Mouse (Mus musculus) left cerebral cortex, adult 18-20 months (tissue): ENCODE measurements around the gene Gm17267. TPM values are rescaled to one million over a fixed set of nuclear protein-coding genes. Genes with fewer than 3 reads are reported as not detected.
"Not testable (repeated sequence)": the region's sequence is repeated elsewhere in the genome, so short reads cannot be mapped to it uniquely, and the experiment has no call there.

ENCODE experiments used
- DNase-seq, 2 experiments: peaks; one replicate each; pipeline ENCODE4 v3.0.0; 2021 to 2022; ENCODE audit warnings: low spot score in 2 of 2, mixed read lengths in 1 of 2
- long read RNA-seq, 2 experiments: library from polyadenylated mRNA; stranded (forward); transcript quantifications; one replicate each; pipeline ENCODE4 v2.0.0; 2021
- total RNA-seq, 2 experiments: library from RNA; stranded (reverse); gene quantifications; 2 replicates each; pipeline ENCODE4 v1.2.3; 2021

Gene Gm17267
- not detected for total RNA-seq
- long read RNA-seq, experiment 1 = 0 reads
- long read RNA-seq, experiment 2 = 0 reads

GRCm38 (mm10) chrX:126017257-126017656, at the start of gene Gm17267:
Gene Gm17267 (plus strand): TSS chrX:126017557.
- not testable (repeated sequence) for DNase-seq
